Mouse (Mus musculus) C2C12 (cell line): ENCODE results near the gene Spag16.

Experiments used
- CTCF ChIP-seq: IDR thresholded peaks from one replicate; pipeline ENCODE4 v1.5.1; 2011; ENCODE audit not compliant: control insufficient read depth, insufficient read depth, insufficient read length
- FOSL1 ChIP-seq: IDR thresholded peaks from one replicate; pipeline ENCODE4 v1.8.0; 2011; ENCODE audit warnings: mild to moderate bottlenecking, low read length; ENCODE audit not compliant: poor library complexity, insufficient read depth, severe bottlenecking
- MAX ChIP-seq: IDR thresholded peaks from one replicate; pipeline ENCODE4 v1.6.1; 2011; ENCODE audit warnings: mild to moderate bottlenecking, control low read depth
- MYOD1 ChIP-seq: IDR thresholded peaks from one replicate; pipeline ENCODE4 v1.6.1; 2011; ENCODE audit warnings: low read depth; ENCODE audit not compliant: control insufficient read depth, insufficient read length
- MYOG ChIP-seq: IDR thresholded peaks from one replicate; pipeline ENCODE4 v1.6.1; 2011; ENCODE audit not compliant: control insufficient read depth, insufficient read length; ENCODE audit errors: extremely low read depth
- USF1 ChIP-seq: IDR thresholded peaks from one replicate; pipeline ENCODE4 v1.6.1; 2011; ENCODE audit warnings: low read depth, mild to moderate bottlenecking, control low read depth, moderate library complexity

DNA sequence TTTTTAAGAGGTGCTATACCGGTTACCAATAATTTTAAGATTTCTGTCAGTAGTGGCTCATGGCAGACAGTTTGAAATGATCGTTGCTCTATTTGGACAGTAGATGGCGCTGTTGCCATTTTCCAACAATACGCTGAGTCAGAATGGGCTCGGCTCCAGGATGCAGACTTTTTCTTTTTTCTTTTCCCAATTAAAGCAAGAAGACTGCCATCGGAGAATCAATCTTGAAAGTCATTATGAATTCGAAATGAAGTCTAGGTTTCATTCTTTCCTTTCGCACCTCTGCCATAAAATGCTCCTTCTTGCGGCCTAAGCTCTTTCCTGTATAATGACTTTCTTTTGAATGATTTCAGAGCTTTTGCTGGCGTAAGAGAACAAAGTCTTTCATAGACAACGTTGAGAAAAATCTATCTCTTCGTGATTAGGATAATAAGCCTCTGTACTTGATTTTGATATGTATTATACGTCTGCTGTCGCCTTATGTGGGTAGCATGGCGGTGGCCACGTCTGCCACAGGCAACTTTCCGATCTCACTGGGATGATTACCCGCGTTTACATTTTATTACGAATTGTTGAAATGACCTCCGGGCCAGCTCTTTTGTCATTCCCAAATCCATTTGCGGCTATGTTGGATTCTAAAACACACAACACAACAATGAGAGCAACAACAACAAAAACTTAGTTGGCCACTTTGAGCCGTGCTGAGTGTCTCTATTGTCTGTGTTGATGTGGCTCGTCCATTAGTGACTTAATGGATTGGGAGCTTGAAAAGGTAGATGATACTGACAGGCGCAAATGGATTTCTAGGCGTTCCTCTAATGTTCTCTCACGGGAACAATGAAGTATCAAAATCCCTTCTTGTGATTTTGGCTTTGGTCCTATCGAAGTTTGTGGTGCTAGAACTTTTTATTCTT lies 36.2 kb upstream of the Spag16 start:
- TF ChIP-seq MYOD1 (no peak), CTCF (peak; percentile 54), MAX (no peak), USF1 (no peak), MYOG (no peak), FOSL1 (no peak)
